ENCODE assay signal across 8 mouse cellular contexts in genomic region chr1:52146214-52146970, GRCm38 (mm10). TPM values are rescaled to one million over a fixed set of nuclear protein-coding genes. Genes with fewer than 3 reads are reported as not detected.
A peak's percentile ranks its signal among the peaks of the same experiment; 100 is the strongest.
DNase-seq lines count a peak whose midpoint lies in the region; ATAC-seq and TF ChIP-seq lines count a peak whose summit lies in the region.

No protein-coding gene starts in this region.

- no peaks in the 10 kb centered on the region for H3K9me3 ChIP-seq in hindbrain, embryonic 10.5 days
- no peaks in the 10 kb centered on the region for H3K9me3 ChIP-seq in midbrain, embryonic 12.5 days
- no peaks in the 10 kb centered on the region for H3K9me3 ChIP-seq in stomach, postnatal 0 days (ENCODE audit: control insufficient read depth, low read length)

- TF ChIP-seq CTCF in layer of hippocampus, adult 2 months (conservative IDR thresholded peaks at IDR 0.05): peak; percentile 87
- TF ChIP-seq CTCF in stomach, postnatal 0 days (IDR thresholded peaks at IDR 0.05; ENCODE audit: low read depth): peak; percentile 85

- TF ChIP-seq EP300 in stomach, postnatal 0 days (optimal IDR thresholded peaks at IDR 0.05): no peak

- no peak overlapping the region for H3K9ac ChIP-seq in midbrain, embryonic 12.5 days (replicated peaks)
- H3K9ac ChIP-seq in stomach, postnatal 0 days (ENCODE audit: low read length): no peak overlapping the region

- peak; percentile 44 for ATAC-seq in activated CD4-positive, CD25-positive, alpha-beta regulatory T cell, adult 4 months
- peak; percentile 67 for ATAC-seq in midbrain, embryonic 12.5 days (ENCODE audit: low FRiP score, low read depth)
- ATAC-seq in stomach, postnatal 0 days (ENCODE audit: low FRiP score, low TSS enrichment): peak; percentile 66

- DNase-seq in layer of hippocampus, adult 2 months (ENCODE audit: low spot score in 2 of 2): peak; percentile 62 to 67
- DNase-seq in layer of hippocampus, adult 9-11 months: no peak
- DNase-seq in embryo, embryonic 11 days: peak; percentile 80
- peak; percentile 47 for DNase-seq in hindbrain, embryonic 10.5 days (ENCODE audit: low spot score)
- DNase-seq in left cerebral cortex, postnatal 14 days (ENCODE audit: low spot score in 2 of 2): peak; percentile 75 to 78
- peak; percentile 53 for DNase-seq in stomach, postnatal 0 days (ENCODE audit: low spot score)

- intact Hi-C loops in left cerebral cortex, postnatal 14 days (cut with DNase I): loop anchor here (5.0 kb wide), 1 partner anchor 121 kb away; no protein-coding TSS in a partner anchor

- peaks cover 8% of the 10 kb centered on the region for H3K36me3 ChIP-seq in hindbrain, embryonic 10.5 days
- H3K36me3 ChIP-seq in midbrain, embryonic 12.5 days: 0 out of 2 replicates have a peak, but pooled peaks cover under 1% of the 10 kb centered on the region
- H3K36me3 ChIP-seq in stomach, postnatal 0 days (ENCODE audit: control insufficient read depth, insufficient read depth, low read length): no peaks in the 10 kb centered on the region; the same call in 1 of the 2 replicates

- no peak overlapping the region for H3K4me3 ChIP-seq in layer of hippocampus, adult 2 months
- no peak overlapping the region for H3K4me3 ChIP-seq in hindbrain, embryonic 10.5 days
- H3K4me3 ChIP-seq in midbrain, embryonic 12.5 days: no peak overlapping the region
- no peak overlapping the region for H3K4me3 ChIP-seq in stomach, postnatal 0 days (ENCODE audit: low read depth, low read length)

- H3K4me2 ChIP-seq in midbrain, embryonic 12.5 days (replicated peaks): no peak overlapping the region
- no peak overlapping the region for H3K4me2 ChIP-seq in stomach, postnatal 0 days (replicated peaks; ENCODE audit: low read depth)

- 57% methylated on average over 12 of the region's 12 CpGs for WGBS in hindbrain, embryonic 10.5 days
- 56% methylated on average over 12 of the region's 12 CpGs for WGBS in midbrain, embryonic 12.5 days
- WGBS in stomach, postnatal 0 days: 54% methylated on average over 12 of the region's 12 CpGs

- peaks cover 23% of the 10 kb centered on the region for H3K4me1 ChIP-seq in hindbrain, embryonic 10.5 days (replicated peaks)
- H3K4me1 ChIP-seq in midbrain, embryonic 12.5 days: peaks cover 7% of the 10 kb centered on the region; the same call in 1 of the 2 replicates
- no peaks in the 10 kb centered on the region for H3K4me1 ChIP-seq in stomach, postnatal 0 days (replicated peaks; ENCODE audit: control insufficient read depth, insufficient read depth)

- H3K27ac ChIP-seq in layer of hippocampus, adult 2 months: no peak overlapping the region
- H3K27ac ChIP-seq in hindbrain, embryonic 10.5 days: no peak overlapping the region
- no peak overlapping the region for H3K27ac ChIP-seq in midbrain, embryonic 12.5 days (replicated peaks)
- no peak overlapping the region for H3K27ac ChIP-seq in stomach, postnatal 0 days (replicated peaks)

- no peaks in the 10 kb centered on the region for H3K27me3 ChIP-seq in hindbrain, embryonic 10.5 days (ENCODE audit: insufficient read depth, poor library complexity, severe bottlenecking)
- peaks cover 11% of the 10 kb centered on the region; the same call in 1 of the 2 replicates for H3K27me3 ChIP-seq in midbrain, embryonic 12.5 days
- H3K27me3 ChIP-seq in stomach, postnatal 0 days (ENCODE audit: control insufficient read depth, insufficient read depth, low read length): no peaks in the 10 kb centered on the region

RNA-seq across cellular contexts. Expression of gene Stat1, which starts 27.2 kb away (rescaled TPM):
- total RNA-seq in layer of hippocampus, adult 2 months (2021): 10 to 100 TPM; 22.0 to 23.4 TPM
- 100 to 1,000 TPM; 697 to 904 TPM for polyA plus RNA-seq in activated CD4-positive, CD25-positive, alpha-beta regulatory T cell, adult 4 months (2017; shearing (Covaris generic))
- polyA plus RNA-seq in hindbrain, embryonic 10.5 days (2016; fragmentation: Nextera tagmentation; extraction: Ambion mirVana): 11.1 and 13.6 TPM in 2 replicates
- total RNA-seq in left cerebral cortex, postnatal 14 days (2021): 10 to 100 TPM; 13.2 to 13.9 TPM
- polyA plus RNA-seq in midbrain, embryonic 12.5 days (2016; fragmentation: Nextera tagmentation; extraction: Ambion mirVana): 14.2 and 14.7 TPM in 2 replicates
- 22.2 and 24.0 TPM in 2 replicates for polyA plus RNA-seq in stomach, postnatal 0 days (2015; fragmentation: Nextera tagmentation; extraction: Ambion mirVana)

Comparison
In these comparisons a context has a peak if more than half of its experiments do, and no peak if none do; other contexts are left out.
1. RNA of gene Stat1, which starts 27.2 kb away (polyA plus RNA-seq): 697 to 904 TPM in activated CD4-positive, CD25-positive, alpha-beta regulatory T cell, adult 4 months; 22.2 to 24.0 TPM in stomach, postnatal 0 days, 14.2 to 14.7 TPM in midbrain, embryonic 12.5 days and 11.1 to 13.6 TPM in hindbrain, embryonic 10.5 days; every median in the first group is over 10 times any median in the second.
2. Peak in every context shown above with its lines, with median percentiles within 50 percentile points of each other: ATAC-seq.